Mouse (Mus musculus): Measurements from ENCODE around the gene Tma7.
A peak's percentile ranks its signal among the peaks of the same experiment; 100 is the strongest.

The Tma7 gene

DNA sequence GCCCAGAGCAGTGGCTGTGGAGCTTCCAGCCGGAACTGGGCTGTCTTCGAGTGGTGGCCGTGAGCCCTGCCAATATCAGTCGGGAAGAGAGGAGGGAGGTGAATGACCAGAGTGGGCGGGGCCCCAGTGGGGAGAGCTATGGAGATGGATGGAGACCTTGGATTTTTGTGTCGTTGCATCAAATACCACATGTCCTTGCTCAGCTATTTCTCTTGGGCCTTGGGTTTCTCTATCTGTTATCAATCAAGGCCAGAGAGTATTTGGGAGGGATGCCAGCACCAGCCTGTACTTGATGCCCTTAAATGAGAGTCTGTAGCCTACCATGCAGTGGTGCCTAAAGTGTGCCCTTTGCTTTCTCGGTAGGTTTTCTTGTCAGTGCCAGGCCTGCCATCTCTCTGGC is 20.9 kb upstream of the Tma7 start:
- DNase-seq (ENCODE audit: extremely low read depth, low read depth) = no peak

DNA sequence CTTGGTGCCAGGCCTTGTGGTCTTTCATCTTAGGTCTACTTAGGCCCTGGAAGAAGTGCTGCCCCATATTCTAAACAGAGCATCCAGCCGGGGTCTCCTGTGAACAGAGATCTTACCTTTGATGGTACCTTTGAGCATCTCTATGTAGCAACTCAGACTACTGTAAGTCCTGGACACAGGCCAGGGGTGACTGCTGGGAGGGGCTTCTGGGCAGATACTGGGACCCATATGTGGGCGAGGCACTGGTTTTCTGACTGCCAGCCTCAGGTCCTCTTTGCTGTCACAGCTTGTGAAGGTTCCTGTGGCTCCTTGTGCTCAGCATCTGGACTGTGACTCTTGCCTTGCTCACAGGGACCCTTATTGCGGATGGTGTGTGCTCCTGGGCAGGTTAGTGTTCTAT is 20.2 kb upstream of the Tma7 start:
- DNase-seq (ENCODE audit: extremely low read depth, low read depth) = no peak

DNA sequence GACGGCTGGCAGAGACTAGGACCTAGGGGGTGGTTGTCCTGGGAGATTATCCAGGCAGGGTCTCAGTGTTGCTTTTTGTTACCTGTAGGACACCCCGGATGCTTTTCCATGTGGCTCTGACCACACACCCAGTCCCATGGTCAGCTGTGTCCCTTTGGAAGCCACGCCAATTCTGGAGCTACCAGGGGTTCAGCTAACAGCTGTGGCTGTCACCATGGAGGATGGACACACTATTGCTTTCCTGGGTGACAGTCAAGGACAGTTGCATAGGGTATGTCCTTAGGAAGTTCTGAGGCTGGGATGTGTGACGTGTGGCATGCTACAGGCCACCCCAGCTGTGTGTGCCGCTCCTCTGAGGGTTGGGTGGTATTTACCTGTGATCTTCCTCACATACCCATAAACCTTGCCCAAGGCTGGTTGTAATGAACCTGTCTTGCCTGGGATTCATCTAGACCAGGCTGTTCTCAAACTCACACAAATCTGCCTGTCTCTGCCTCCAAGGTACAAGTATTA is 19.6 kb upstream of the Tma7 start:
- DNase-seq (ENCODE audit: extremely low read depth, low read depth) = no peak

DNA sequence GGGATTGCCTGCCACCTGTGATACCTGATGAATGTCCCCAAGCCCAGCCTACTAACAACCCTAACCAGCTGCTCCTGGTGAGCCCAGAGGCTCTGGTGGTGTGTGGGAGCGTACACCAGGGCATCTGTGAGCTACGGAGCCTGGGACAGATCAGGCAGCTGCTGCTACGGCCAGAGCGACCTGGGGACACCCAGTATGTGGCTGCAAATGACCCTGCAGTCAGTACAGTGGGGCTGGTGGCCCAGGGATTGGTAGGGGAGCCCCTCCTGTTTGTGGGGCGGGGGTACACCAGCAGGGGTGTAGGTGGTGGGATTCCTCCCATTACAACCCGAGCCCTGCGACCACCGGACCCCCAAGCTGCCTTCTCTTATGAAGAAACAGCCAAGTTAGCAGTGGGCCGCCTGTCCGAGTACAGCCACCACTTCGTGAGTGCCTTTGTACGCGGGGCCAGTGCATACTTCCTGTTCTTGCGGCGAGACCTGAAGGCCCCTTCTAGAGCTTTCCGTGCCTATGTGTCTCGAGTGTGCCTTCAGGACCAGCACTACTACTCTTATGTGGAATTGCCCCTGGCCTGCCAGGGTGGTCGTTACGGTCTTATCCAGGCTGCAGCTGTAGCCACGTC is 18.0 kb upstream of the Tma7 start:
- DNase-seq (ENCODE audit: extremely low read depth, low read depth) = no peak

DNA sequence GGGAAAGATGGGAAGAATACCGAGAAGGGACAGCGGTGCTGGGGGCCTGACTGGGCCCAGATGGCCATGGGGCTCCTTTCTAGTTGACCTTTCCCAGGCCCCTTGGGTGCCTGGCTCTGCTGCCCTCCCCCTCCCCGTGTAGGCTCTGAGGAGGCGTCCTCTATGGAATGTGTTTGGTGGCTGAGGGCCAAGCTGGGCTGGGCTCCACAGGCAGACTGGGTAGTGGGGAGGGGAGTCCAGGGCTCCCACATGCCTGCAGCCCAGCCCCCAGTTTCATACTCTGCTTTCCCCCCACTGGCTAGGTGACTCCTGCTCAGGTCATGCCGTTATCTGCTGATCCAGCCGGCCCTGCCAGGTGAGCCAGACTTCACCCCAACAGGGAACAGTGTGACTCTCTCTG is 16.6 kb upstream of the Tma7 start:
- no peak for DNase-seq (ENCODE audit: extremely low read depth, low read depth)

DNA sequence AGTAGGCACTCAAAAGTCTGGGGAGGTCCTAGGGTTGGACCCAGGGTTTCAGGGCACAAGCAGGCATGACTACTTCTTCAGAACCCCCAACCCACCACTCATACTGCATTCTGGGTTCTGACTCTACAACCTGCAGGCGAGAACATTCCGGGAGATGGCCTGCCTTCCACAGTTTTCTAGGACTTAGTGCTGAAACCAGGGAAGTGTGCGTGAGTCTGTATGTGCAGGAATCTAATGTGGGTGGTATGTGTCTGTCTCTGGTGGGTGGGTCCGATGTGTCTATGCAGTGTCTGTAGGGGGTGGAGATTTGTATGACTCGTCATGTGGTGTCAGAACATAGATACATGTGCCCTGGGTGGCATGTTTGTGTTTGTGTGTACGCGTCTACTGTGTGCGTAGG is 16.0 kb upstream of the Tma7 start:
- no peak for DNase-seq (ENCODE audit: extremely low read depth, low read depth)

DNA sequence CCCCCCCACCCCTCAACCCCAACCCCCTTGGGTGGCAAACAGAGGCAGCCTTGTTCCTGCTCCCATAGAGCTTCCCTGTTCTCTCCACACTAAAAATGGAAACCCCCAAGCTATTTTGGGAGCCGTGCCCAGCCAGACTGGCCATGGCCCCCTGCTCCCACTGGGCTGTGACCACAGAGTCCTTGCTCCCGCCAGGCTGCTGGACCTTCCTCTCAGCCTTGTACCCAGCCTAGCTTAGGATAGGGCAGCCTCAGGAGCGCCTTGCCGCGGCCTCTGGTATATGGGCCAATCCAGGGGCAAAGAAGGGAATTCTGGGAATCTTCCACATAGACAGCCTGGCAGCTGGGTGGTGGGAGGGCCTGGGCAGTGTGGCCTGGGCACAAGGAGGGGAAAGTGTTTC is 15.4 kb upstream of the Tma7 start:
- DNase-seq (ENCODE audit: extremely low read depth, low read depth) = no peak

DNA sequence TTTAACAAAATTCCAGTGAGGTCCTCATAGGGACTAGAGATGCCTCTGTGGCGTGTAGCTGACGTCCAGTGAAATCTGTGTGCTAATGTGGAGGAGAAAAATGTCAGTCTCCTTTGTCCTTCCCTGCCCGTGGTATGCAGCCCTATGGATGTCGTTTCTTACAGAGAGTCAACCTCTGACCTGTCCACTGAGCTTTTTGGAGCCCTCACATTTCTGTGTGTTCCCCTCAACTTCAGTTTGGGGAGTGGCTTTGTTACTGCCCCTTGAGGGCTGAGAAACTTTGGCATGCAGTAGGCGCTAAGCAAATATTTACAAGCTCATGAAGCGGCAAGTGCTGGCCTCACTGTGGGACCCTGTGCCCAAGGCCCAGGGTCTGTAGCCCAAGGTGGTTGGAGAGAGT is 14.9 kb upstream of the Tma7 start:
- no peak for DNase-seq (ENCODE audit: extremely low read depth, low read depth)

DNA sequence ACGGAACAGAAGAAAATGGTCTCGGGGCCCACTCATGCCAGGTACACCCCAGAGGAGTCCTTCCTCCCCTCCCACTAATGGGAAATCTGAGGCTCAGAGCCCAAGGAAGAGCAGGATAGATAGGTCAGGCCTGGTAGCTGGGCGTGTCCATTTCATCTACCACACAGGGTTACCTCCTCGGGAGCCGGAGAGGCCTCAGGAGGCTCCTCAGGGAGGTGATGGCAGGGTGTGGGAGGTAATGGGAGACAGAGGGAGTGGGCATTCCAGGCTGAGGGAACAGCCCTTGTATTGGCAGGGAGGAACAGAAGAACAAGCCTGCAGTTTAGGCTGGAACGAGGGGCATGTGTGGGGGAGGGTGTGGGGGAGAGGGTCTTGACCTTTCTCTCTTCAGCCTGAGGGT is 14.5 kb upstream of the Tma7 start:
- DNase-seq (ENCODE audit: extremely low read depth, low read depth) = no peak

DNA sequence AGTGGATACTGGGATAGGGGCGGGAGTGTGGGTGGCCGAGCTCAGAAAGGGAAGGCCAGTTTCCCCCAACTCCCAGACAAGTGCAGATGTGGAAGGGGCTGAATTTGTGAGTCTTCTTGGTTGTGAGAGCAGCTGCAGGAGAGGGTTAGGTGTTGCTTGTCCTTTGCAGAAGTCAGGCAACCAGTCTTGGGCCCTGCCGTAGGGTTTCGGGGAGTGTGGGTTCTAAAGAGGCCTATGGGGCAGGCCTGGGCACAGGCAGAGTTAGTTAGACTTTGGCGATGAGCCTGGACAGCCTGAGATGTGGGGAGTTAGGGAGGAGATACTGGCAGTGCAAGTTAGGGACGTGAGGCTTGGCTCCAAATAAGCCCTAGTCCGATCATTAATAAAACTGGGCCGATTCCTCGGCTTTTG is 13.9 kb upstream of the Tma7 start:
- DNase-seq (ENCODE audit: extremely low read depth, low read depth) = no peak

DNA sequence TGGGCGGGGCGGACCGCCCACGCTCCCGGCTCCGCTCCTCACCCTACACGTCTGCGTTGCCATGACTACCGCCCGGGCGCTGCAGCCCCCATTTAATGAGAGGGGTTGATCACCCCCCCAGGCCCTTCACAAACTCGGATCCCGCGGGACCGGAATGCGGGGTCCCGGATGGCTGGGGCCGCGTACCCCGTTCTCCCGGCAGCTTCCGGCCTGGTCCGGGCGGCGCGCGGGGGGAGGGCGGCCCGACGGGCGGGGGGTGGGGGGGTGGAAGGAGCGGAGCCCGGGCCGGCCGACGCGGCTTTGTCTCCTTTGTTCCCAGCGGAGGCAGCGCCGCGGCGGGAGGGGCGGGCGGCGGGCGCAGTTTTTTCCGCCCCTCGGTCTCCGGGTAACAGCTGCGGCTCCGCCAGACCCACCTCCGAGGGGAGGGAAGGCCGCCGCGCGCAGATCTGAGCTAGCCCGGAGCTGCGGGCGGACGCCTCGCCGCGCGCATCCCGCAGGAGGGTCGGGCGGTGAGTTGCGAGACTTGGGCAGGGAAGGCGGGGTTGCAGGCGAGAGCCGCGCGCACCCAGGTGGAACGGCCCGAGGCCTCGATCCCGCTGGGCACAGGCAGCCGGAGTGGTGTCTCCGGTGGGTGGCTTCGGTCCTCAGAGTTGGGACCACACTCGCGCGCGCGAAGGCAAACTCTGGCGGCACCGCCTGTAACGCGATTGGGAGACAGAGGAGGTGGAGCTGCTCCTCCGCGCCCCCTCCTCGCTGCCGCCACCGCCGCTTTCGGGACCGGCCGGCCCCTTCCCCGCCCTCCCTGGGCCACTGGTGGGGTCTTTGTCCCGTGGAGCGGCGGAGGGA is 13.0 kb upstream of the Tma7 start, which contains the start of gene Plxnb1:
Plxnb1 (plus strand) TSS at position 253 of the 846 bp plus-strand sequence.
- no peak for DNase-seq (ENCODE audit: extremely low read depth, low read depth)

DNA sequence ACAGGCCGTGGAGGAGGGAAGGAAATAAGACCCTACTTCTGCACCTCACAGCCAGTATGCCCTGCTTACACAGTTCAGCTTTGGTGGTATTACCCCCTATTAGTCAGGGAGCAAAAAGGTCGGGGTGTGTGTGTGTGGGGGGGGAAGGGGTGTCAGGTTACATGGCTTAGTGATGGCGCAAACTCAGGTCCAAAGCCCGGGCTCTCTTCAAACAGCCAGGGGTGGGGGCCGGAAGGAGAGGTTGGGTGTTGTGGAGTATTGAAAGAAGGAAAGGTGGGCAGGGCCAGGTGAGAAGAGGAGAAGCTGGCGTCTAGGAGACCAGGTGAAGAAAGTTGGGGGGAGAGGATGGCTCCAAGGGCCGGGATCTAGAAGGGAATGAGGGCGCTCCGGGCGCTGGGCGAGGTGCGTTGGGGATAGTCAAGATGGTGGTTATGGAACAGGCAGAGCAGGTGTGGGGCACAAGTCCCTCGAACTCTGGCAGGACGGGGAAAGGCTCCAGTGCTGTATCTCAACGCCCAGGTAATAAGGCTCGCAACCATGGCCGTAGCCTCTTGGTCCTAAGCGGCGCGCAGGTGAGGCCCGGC is 12.3 kb upstream of the Tma7 start:
- DNase-seq (ENCODE audit: extremely low read depth, low read depth) = no peak

DNA sequence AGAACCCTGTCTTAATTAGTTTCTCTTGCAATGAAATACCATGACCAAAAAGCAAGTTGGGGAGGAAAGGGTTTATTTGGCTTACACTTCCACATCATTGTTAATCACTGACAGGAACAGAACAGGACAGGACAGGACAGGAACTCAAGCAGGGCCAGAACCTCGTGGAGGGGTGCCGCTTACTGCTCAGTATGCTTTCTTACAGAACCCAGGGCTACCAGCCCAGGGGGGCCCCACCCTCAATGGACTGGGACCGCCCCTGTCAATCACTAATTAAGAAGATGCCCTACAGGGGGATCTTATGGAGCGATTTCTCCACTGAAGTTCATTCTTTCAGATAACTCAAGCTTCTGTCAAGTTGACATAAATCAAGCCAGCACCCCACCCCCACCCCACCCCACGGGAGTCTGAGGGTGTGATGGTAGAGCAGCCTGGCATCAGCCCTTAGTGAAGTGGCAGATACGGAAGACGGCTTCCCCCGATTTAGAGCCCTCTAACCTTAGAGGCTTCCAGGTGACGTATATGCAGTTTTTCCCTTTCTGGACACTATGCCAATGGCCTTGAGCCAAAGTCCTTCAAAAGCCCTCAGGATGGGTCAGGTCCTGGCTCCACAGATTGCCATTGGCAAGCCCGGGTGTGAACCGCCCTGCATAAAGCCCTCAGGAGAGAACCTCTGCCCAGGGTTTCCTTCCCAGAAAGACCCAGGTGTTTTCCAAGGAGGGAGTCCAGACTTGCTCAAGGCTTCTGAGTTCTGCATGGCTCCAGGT is 11.6 kb upstream of the Tma7 start:
- DNase-seq (ENCODE audit: extremely low read depth, low read depth) = no peak

DNA sequence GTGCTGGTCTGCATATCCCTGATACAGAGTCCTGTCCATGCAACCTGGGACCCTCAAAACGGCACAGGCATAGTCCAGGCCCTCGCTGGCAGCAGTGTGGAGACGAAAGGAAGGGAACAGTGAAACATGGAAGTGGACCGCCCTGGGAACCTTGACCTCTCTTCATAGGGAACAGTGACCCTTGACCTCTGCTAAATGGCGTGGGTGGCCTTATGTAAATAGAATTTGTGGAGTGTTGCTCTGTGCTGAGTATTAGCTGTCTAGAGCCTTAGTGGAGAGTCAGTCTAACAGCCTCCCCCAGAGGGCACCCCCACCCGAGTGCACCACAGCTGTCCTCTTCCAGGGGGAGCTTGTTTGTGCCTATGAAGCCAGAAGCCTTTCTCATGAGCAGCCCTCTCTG is 10.4 kb upstream of the Tma7 start:
- no peak for DNase-seq (ENCODE audit: extremely low read depth, low read depth)

DNA sequence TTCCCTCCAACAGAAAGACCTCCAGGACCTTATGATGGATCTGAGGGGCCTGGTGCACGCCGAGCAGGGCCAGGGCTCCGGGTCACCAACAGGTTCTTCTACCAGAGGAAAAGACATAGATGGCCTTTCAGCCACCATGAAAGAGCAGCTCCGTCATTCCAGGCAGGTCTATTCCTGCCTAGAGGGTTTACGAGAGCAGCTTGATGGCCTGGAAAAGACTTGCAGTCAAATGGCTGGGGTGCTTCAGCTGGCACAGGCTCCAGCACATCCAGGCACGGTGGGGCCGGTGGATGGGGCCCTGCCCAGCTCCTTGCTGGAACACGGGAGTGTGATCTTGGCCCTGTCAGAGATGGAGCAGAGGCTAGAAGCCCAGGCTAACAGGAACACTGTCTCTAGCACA is 9.4 kb upstream of the Tma7 start:
- DNase-seq (ENCODE audit: extremely low read depth, low read depth) = no peak

DNA sequence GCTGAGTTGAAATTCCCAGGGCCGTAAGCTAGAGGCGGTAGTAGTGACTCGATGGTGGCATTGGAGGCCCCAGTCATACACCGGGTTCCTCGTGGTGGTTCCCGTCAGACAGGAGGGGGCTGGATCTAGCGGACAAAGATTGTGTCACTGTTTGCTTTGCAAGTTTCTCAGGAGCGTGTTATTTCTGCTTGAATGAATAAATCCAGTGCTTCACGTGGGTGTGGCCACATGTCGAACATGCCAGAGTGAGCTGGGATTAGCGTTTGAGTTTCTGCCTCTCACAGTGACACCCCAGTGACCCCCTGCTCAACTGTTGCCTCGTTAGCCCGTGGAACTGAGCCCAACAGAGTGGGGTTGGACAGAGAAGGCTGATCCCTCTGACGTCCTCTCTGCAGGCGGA is 8.1 kb upstream of the Tma7 start:
- no peak for DNase-seq (ENCODE audit: extremely low read depth, low read depth)

DNA sequence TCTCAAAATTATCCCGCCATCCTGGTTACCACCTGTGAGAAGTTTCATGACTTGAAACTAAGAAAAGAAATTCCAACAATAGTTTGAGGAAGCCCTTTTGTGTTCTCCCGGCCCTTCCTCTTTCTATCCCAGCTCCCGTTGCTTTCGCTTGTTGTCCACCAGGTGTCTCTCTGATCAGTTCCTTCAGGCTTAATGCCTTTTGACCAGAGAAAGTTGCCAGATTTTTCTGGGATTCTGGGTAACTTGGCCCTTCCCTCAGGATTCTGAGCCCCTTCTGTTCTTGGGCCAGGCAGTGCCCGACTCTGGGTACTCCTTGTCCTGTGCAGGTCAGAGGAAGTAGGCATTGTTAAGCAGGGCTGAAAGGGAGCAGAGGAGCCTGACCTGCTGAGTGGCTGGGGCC is 5.6 kb upstream of the Tma7 start:
- no peak for DNase-seq (ENCODE audit: extremely low read depth, low read depth)

DNA sequence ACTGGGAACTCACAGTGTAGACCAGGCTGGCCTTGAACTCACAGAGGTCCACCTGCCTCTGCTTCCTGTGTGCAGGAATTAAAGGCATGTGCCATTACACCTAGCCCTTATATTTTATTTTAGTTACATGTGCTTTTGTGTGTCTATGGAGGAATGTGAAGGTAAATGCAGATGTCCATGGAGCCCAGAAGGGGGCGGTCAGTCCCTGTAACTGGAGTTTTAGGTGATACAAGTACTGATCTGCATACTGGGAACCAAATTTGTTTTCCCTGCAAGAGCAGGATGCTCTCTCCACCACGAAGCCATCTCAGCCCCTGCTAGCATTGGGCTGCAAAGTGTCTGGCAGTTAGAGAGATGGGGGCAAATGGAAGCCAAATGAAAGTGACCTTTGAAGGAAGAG is 2.5 kb upstream of the Tma7 start:
- no peak for DNase-seq (ENCODE audit: extremely low read depth, low read depth)

DNA sequence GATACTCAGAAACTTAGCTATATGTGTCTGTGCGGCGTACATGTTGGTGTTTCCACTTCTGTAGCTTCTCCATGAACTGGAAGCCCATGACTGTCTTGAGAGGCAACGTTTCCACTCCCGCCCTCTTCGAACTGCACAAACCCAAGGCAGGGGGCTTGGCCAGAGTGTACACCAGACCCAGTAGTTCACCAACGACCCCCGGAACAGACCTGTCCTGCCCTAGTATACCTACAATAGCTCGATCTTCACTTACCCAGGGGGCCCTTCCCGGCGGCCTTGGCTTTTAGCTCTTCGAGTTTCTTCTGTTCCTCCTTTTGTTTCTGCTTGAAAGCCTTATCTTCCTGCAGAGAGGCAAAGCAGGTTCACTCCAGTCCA is 651 bp downstream of the Tma7 start:
- no peak for DNase-seq (ENCODE audit: extremely low read depth, low read depth)

DNA sequence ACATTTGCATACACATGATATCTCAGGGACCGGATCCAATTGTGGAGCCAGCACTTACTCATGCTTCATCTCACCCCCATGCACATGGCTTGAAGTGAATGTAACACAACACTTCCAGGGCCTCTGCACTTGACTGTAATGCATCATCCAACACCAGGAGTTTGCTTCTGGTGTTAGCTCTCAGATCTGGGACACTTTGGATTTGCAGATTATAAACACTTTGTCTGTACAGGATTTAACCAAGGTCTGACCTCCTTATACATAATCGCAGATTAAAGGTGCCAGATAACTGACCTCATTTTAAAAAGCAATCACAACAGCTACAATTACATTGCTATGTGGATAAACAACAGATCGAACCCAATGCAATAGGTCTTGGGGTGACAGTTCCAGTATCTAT is 1.9 kb downstream of the Tma7 start:
- DNase-seq (ENCODE audit: extremely low read depth, low read depth) = no peak

DNA sequence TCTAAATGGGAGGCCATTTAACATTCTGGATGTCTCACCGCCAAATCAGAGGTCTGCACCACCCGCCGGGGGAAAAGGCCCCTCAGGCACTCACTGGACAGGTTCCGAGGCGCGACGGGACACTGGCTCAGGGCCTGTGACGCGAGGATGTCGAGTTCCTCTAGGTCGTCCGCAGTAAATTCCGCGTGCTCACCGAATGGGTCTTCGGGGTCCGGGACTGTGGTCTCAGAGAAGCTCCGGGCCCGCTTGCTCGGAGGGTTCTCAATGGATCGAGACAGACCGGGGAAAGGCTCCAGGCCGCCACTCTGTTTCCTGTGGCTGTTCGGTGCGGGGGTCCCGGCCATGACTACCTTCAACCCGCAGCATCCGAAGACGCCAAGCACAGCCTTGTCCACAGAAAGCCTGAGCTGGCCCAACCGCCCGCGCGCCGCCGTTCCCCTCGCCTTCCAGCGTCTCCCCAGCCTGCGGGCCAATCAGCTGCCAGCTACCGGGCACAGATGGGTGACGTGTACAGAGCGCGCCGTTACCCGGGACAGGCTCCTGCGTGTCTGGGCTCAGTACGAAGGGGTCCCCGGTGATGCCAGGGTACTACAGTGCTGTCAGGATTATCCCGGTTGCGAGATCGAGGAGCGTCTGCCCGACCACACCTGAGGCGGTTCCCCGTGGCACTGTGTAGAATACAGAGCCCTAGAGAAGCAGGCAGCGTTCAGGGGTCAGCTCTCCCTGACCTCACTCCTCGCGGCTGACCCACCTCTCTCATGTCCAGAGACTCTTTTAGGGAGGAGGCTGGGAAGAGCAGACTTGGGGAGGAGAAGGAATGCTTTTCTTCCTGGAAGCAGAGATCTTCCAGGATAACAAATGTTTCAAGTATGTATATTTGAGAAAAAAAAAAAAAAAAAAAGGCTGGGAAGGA is 8.5 kb downstream of the Tma7 start, which contains the start of gene Atrip:
Atrip (minus strand) TSS at position 464 of the 913 bp plus-strand sequence.
- DNase-seq (ENCODE audit: extremely low read depth, low read depth) = peak; percentile 76
